Mouse (Mus musculus) liver, postnatal 0 days (tissue): ENCODE data around the gene Dock9. TPM values are rescaled to one million over a fixed set of nuclear protein-coding genes. Genes with fewer than 3 reads are reported as not detected.
A peak's percentile ranks its signal among the peaks of the same experiment; 100 is the strongest.

Experiments used
- ATAC-seq: fragments of 200-750 bp; cut with Nextera tagmentation; 2 replicates; pipeline ENCODE4 v1.8.0; 2017; ENCODE audit warnings: mild to moderate bottlenecking, moderate library complexity
- DNase-seq: peaks from one replicate; pipeline ENCODE4 v3.0.0-alpha.2; 2016
- H3K27ac ChIP-seq: fragments of 300-500 bp; sonication (generic); 2 replicates; pipeline ENCODE4 v1.5.1; 2014; ENCODE audit warnings: antibody characterized with exemption, moderate library complexity, mild to moderate bottlenecking, low read depth
- H3K27me3 ChIP-seq: fragments of 300-500 bp; sonication (generic); 2 replicates; pipeline ENCODE4 v1.6.1; 2014; ENCODE audit warnings: low read length, control low read depth, mixed read lengths; ENCODE audit not compliant: insufficient read depth
- H3K36me3 ChIP-seq: fragments of 300-500 bp; sonication (generic); replicated peaks from 2 replicates; pipeline ENCODE4 v1.6.1; 2014; ENCODE audit warnings: mild to moderate bottlenecking, control low read depth, low read length, moderate library complexity, mixed read lengths; ENCODE audit not compliant: insufficient read depth
- H3K4me1 ChIP-seq: fragments of 300-500 bp; sonication (generic); 2 replicates; pipeline ENCODE4 v1.6.1; 2014; ENCODE audit warnings: antibody characterized with exemption, mild to moderate bottlenecking, control low read depth; ENCODE audit not compliant: insufficient read depth
- H3K4me2 ChIP-seq: fragments of 300-500 bp; sonication (generic); 2 replicates; pipeline ENCODE4 v1.6.1; 2014; ENCODE audit warnings: low read depth, mild to moderate bottlenecking, low read length, moderate library complexity, mixed read lengths
- H3K4me3 ChIP-seq: fragments of 300-500 bp; sonication (generic); 2 replicates; pipeline ENCODE4 v1.5.1; 2014; ENCODE audit warnings: low read depth, low read length
- H3K9ac ChIP-seq: fragments of 300-500 bp; sonication (generic); replicated peaks from 2 replicates; pipeline ENCODE4 v1.6.1; 2014; ENCODE audit warnings: mild to moderate bottlenecking, moderate library complexity
- H3K9me3 ChIP-seq: fragments of 300-500 bp; sonication (generic); 2 replicates; pipeline ENCODE4 v1.6.1; 2016; ENCODE audit warnings: mild to moderate bottlenecking, control low read depth, low read length, mixed read lengths
- CTCF ChIP-seq: sonication (generic); IDR thresholded peaks from 2 replicates; pipeline ENCODE4 v1.5.1; 2016; ENCODE audit warnings: antibody characterized with exemption, low read depth
- EP300 ChIP-seq: IDR thresholded peaks from 2 replicates; pipeline ENCODE4 v1.6.1; 2016; ENCODE audit warnings: antibody characterized with exemption, low read depth, mild to moderate bottlenecking
- WGBS: fragments of 180-500 bp; shearing (Covaris S2); extraction: QIAGEN DNeasy Blood & Tissue Kit; methylation state at CpG from one replicate; pipeline ENCODE4 v1.1.7; 2014; ENCODE audit not compliant: insufficient replicate concordance; 5-methylcytosine and 5-hydroxymethylcytosine counted together
- polyA plus RNA-seq: library from polyadenylated mRNA; unstranded; fragments of >200 nt; fragmentation: Nextera tagmentation; extraction: Ambion mirVana; gene quantifications from 2 replicates; pipeline ENCODE4 v1.2.1, GENCODE M21; 2015

Dock9 gene
- polyA plus RNA-seq, 1 experiment from 2014 or later: 1.4 TPM

- H3K4me1 ChIP-seq: peaks cover 9% of the 10 kb centered on the region
- H3K9ac ChIP-seq: no peak overlapping the region
- H3K36me3 ChIP-seq: no peaks in the 10 kb centered on the region
- H3K27me3 ChIP-seq: no peaks in the 10 kb centered on the region
- H3K9me3 ChIP-seq: no peaks in the 10 kb centered on the region
- no peak for TF ChIP-seq CTCF
- TF ChIP-seq EP300: no peak
- no peak overlapping the region for H3K4me3 ChIP-seq
- no peak overlapping the region for H3K27ac ChIP-seq
- 0 out of 2 replicates have a peak, but pooled peaks have one; percentile 27 for ATAC-seq
- 23% methylated on average over 4 of the region's 4 CpGs for WGBS
- H3K4me2 ChIP-seq: no peak overlapping the region
- DNase-seq: no peak
Observed at GRCm38 (mm10) chr14:121702534-121702933, 95.1 kb downstream of the Dock9 start.

DNA sequence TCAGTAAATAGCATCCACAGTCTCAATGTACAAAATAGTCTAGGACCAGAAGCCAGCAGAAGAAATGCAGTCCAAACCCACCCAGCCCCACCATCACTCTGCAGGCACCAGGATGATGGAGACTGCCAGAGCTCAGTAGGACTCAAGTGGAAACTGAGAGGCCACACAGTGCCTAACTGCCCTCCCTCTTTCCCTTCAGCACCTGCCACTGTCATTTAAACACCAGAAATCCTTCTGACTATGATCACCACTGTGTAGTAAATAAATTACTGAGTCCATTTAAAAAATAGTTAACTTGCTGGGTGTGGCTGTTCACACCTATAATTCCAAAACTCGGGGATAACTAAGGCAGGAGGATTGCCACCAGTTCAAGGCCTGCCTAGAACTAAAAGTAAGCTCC, 97.6 kb downstream of the Dock9 start:
- peaks cover 9% of the 10 kb centered on the region; the same call in 1 of the 2 replicates for H3K4me1 ChIP-seq
- no peak overlapping the region for H3K4me3 ChIP-seq
- no peak overlapping the region for H3K9ac ChIP-seq
- no peak overlapping the region for H3K4me2 ChIP-seq
- no peak for DNase-seq
- H3K27me3 ChIP-seq: no peaks in the 10 kb centered on the region
- TF ChIP-seq CTCF: no peak
- no peak for TF ChIP-seq EP300
- 67% methylated on average over 1 of the region's 1 CpGs for WGBS
- ATAC-seq: no peak
- H3K9me3 ChIP-seq: no peaks in the 10 kb centered on the region
- H3K36me3 ChIP-seq: no peaks in the 10 kb centered on the region
- no peak overlapping the region for H3K27ac ChIP-seq

- no peak for DNase-seq
- H3K9ac ChIP-seq: 0 out of 2 replicates have a peak overlapping the region, but pooled peaks have one; percentile 30
- 42% methylated on average over 7 of the region's 7 CpGs for WGBS
- H3K27me3 ChIP-seq: no peaks in the 10 kb centered on the region
- peak overlapping the region; percentile 42 for H3K4me2 ChIP-seq
- no peaks in the 10 kb centered on the region for H3K9me3 ChIP-seq
- H3K27ac ChIP-seq: peak overlapping the region; percentile 59; the same call in 1 of the 2 replicates
- H3K36me3 ChIP-seq: no peaks in the 10 kb centered on the region
- ATAC-seq: no peak
- H3K4me3 ChIP-seq: peak overlapping the region; percentile 13
- TF ChIP-seq CTCF (no peak), EP300 (no peak)
- H3K4me1 ChIP-seq: peaks cover 9% of the 10 kb centered on the region; the same call in 1 of the 2 replicates
Observed at GRCm38 (mm10) chr14:121698620-121698950, 99.1 kb downstream of the Dock9 start.

GRCm38 (mm10) chr14:121697709-121698619, 99.7 kb downstream of the Dock9 start:
- Histone ChIP-seq H3K9me3 (no peaks in the 10 kb centered on the region), H3K4me3 (peak overlapping the region; percentile 13), H3K36me3 (no peaks in the 10 kb centered on the region), H3K4me2 (peak overlapping the region; percentile 42), H3K9ac (0 out of 2 replicates have a peak overlapping the region, but pooled peaks have one; percentile 30), H3K27me3 (no peaks in the 10 kb centered on the region), H3K4me1 (peaks cover 9% of the 10 kb centered on the region; the same call in 1 of the 2 replicates), H3K27ac (peak overlapping the region; percentile 59)
- TF ChIP-seq CTCF (no peak), EP300 (no peak)
- ATAC-seq: peak; percentile 62
- 12% methylated on average over 23 of the region's 23 CpGs for WGBS
- no peak for DNase-seq

DNA sequence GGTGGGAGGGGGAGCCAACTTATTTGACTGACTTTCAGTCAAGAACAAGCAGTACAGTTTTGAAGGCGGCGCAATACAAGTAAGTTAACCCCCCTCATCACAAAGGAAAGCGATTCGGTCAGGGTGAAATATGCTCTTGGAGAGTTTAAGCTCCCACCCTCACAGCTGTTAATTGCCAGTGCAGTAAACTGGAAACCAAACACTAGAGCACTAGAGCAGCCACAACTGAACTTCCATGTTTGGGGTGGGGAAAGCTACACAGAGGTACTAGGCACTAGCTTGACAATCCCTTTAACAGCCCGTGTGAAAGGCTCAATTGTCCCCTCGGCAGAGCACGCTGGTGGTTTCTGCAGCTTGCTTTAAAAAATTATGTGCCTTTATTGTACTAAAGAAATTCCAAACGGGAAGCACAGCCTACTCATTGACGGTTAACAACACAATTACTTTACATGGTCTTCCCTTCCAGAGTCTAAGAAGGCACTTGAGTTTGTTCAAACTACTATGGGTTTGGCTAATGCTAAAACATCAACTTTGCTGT, 100.4 kb downstream of the Dock9 start:
- DNase-seq (no peak), ATAC-seq (no peak)
- Histone ChIP-seq H3K9ac (no peak overlapping the region), H3K27ac (peak overlapping the region; percentile 59), H3K4me1 (peaks cover 4% of the 10 kb centered on the region; the same call in 1 of the 2 replicates), H3K4me2 (peak overlapping the region; percentile 42), H3K4me3 (0 out of 2 replicates have a peak overlapping the region, but pooled peaks have one; percentile 13), H3K9me3 (no peaks in the 10 kb centered on the region), H3K27me3 (no peaks in the 10 kb centered on the region), H3K36me3 (no peaks in the 10 kb centered on the region)
- TF ChIP-seq CTCF (no peak), EP300 (no peak)
- WGBS: 32% methylated on average over 9 of the region's 9 CpGs

DNA sequence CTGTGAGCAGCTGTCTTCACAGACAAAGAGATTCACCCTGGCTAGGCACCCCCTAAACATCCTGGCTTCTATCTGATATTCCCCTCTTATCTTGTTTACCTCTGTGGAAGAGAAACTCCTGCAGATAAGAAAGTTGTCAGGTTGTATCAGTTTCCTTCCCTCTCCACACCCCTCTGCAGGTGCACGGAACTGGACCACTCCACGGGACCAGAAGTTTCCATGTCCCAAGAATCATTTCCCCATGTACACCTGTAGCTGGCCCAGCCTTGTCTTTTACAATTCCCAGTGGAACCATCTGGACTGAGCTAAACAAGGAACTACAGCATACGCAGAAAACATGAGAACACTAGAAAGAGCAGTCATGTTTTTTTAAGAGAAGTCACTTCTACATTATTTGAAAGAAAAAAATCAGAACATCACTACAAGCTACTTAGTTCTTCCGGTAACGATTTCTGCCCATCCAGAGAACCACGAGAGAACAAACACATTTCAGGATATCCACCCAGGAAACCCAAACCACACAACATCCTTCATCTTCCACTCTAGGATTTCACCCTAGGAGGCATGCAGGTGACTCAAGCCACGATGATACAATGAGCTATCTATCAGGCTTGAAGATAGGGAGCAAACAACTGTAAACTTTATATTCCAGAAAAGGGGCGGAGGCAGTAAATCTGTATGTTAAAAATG, 101.1 kb downstream of the Dock9 start:
- Histone ChIP-seq H3K4me1 (0 out of 2 replicates have a peak, but pooled peaks cover 4% of the 10 kb centered on the region), H3K27ac (peak overlapping the region; percentile 59; the same call in 1 of the 2 replicates), H3K27me3 (no peaks in the 10 kb centered on the region), H3K9me3 (no peaks in the 10 kb centered on the region), H3K9ac (no peak overlapping the region), H3K36me3 (no peaks in the 10 kb centered on the region), H3K4me3 (no peak overlapping the region), H3K4me2 (peak overlapping the region; percentile 13; the same call in 1 of the 2 replicates)
- DNase-seq (no peak), ATAC-seq (no peak)
- 24% methylated on average over 8 of the region's 8 CpGs for WGBS
- TF ChIP-seq EP300: no peak
- no peak for TF ChIP-seq CTCF
